Mouse (Mus musculus) gastrocnemius, adult 8-10 months (tissue): ENCODE results near the gene Anp32e. TPM values are rescaled to one million over a fixed set of nuclear protein-coding genes. Genes with fewer than 3 reads are reported as not detected.
"Not testable (repeated sequence)": the region's sequence is repeated elsewhere in the genome, so short reads cannot be mapped to it uniquely, and the experiment has no call there.

Experiments used
- DNase-seq, 2 experiments: peaks; one replicate each; pipeline ENCODE4 v3.0.0; 2022; ENCODE audit warnings: low spot score in 2 of 2
- total RNA-seq, 4 experiments: library from RNA; stranded (reverse); gene quantifications; 2 replicates each; pipeline ENCODE4 v1.2.4; 2022

Anp32e gene
- total RNA-seq, 4 experiments from 2014 or later: 76.8 to 106 (median 90.5) TPM

- DNase-seq: no peak
These were observed 25.1 kb upstream of the Anp32e start for GRCm38 (mm10) chr3:95903753-95904502.

GRCm38 (mm10) chr3:95904568-95904967 is 24.5 kb upstream of the Anp32e start, which contains the start of gene Car14:
TSS of gene Car14 (minus strand) at chr3:95904691.
- DNase-seq: peak; percentile 61 to 63

GRCm38 (mm10) chr3:95905146-95905939 is 23.7 kb upstream of the Anp32e start:
- DNase-seq: no peak

- no peak for DNase-seq
These were observed 23.0 kb upstream of the Anp32e start for GRCm38 (mm10) chr3:95905940-95906492.

GRCm38 (mm10) chr3:95906860-95907259 is 22.2 kb upstream of the Anp32e start:
- DNase-seq: no peak

GRCm38 (mm10) chr3:95907613-95908012 is 21.4 kb upstream of the Anp32e start:
- no peak for DNase-seq

- no peak for DNase-seq
These were observed 14.3 kb upstream of the Anp32e start for GRCm38 (mm10) chr3:95914706-95915105.

GRCm38 (mm10) chr3:95916760-95917159 is 12.3 kb upstream of the Anp32e start:
- no peak for DNase-seq

- DNase-seq: not testable (repeated sequence)
These were observed 8.5 kb upstream of the Anp32e start for GRCm38 (mm10) chr3:95920532-95920931.

GRCm38 (mm10) chr3:95923429-95923828 is 5.6 kb upstream of the Anp32e start:
- DNase-seq: not testable (repeated sequence)

GRCm38 (mm10) chr3:95924185-95924584 is 4.9 kb upstream of the Anp32e start:
- DNase-seq: no peak

GRCm38 (mm10) chr3:95925087-95925486 is 4.0 kb upstream of the Anp32e start:
- no peak for DNase-seq

GRCm38 (mm10) chr3:95928261-95928657 is 787 bp upstream of the Anp32e start:
- DNase-seq: no peak

- peak; percentile 11 to 22 for DNase-seq
These were observed 780 bp downstream of the Anp32e start for GRCm38 (mm10) chr3:95929581-95930470.

- no peak for DNase-seq
These were observed 1.4 kb downstream of the Anp32e start for GRCm38 (mm10) chr3:95930471-95930789.

- DNase-seq: no peak
These were observed 2.4 kb downstream of the Anp32e start for GRCm38 (mm10) chr3:95931471-95931870.

- DNase-seq: no peak
These were observed 3.1 kb downstream of the Anp32e start for GRCm38 (mm10) chr3:95932157-95932556.

GRCm38 (mm10) chr3:95932566-95932965 is 3.5 kb downstream of the Anp32e start:
- DNase-seq: no peak

- DNase-seq: no peak
These were observed 4.2 kb downstream of the Anp32e start for GRCm38 (mm10) chr3:95933111-95933750.

GRCm38 (mm10) chr3:95934448-95934847 is 5.4 kb downstream of the Anp32e start:
- DNase-seq: no peak

- no peak for DNase-seq
These were observed 9.2 kb downstream of the Anp32e start for GRCm38 (mm10) chr3:95938217-95938616.
